Mouse (Mus musculus): ENCODE measurements around the gene 4933405L10Rik.
A peak's percentile ranks its signal among the peaks of the same experiment; 100 is the strongest.

The 4933405L10Rik gene

DNA sequence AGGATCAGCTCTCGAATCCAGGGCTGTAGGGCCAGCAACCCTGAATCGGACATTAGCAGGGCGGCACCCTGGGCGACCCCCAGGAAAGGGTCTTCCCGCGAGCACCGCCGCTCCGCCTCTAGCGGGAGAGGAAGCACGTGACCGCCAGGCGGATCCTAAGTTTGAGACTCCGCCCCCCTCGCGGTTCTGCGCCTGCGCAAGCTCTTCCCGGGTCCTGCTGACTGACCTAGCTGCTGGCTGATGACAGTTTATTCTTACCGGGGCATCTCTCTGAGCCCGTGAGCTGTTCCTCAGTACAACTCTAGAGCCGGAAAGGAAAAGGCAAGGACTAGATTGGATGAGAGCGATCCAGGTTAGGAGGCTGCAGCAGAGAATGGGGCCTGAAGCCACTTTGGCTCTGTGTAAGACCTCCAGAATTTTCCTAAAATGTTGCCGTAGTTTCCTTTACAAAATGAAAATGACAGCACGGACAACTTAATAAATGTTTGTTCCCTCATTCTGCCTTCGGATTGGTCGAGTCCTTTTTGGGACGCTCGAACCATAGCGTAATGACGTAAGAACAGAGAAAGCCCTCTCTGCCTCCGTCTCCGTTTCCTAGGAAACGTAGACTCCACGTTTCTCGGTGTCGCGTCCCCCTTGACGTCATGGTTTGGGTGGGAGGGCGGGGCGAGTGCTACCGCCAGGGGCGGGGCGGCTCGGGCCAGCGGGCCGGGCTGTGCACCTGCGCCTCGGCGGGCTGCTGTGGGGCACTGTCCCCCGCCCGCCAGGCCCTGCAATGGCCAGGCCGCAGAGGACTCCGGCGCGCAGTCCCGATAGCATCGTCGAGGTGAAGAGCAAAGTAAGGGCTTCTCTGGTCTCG is 6.3 kb upstream of the 4933405L10Rik start, which contains the start of the genes Acd and Pard6a:
Acd (minus strand) TSS at position 137 of the 859 bp plus-strand sequence.
Pard6a (plus strand) TSS at position 183 of the 859 bp plus-strand sequence.
- peak; percentile 96 for DNase-seq

DNA sequence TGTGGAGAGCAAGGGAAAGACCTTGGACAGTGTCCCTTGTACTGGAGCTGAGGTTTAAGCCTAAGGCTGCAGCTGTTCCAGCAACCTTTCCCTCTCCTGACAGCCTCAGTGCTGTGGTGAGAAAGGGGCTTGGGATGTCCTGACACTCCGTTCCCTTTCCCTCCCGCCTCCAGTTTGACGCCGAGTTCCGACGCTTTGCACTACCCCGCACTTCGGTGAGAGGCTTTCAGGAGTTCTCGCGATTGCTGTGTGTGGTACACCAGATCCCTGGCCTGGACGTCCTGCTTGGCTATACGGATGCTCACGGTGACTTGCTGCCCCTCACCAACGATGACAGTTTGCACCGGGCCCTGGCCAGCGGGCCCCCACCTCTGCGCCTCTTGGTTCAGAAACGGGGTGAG is 5.5 kb upstream of the 4933405L10Rik start:
- peak; percentile 72 for DNase-seq

- DNase-seq: peak; percentile 72
Measured at GRCm38 (mm10) chr8:105702731-105703415, 4.6 kb upstream of the 4933405L10Rik start.

- peak; percentile 73 for DNase-seq
Measured at GRCm38 (mm10) chr8:105704146-105704812, 3.2 kb upstream of the 4933405L10Rik start.

GRCm38 (mm10) chr8:105704955-105705354 is 2.5 kb upstream of the 4933405L10Rik start:
- peak; percentile 94 for DNase-seq

DNA sequence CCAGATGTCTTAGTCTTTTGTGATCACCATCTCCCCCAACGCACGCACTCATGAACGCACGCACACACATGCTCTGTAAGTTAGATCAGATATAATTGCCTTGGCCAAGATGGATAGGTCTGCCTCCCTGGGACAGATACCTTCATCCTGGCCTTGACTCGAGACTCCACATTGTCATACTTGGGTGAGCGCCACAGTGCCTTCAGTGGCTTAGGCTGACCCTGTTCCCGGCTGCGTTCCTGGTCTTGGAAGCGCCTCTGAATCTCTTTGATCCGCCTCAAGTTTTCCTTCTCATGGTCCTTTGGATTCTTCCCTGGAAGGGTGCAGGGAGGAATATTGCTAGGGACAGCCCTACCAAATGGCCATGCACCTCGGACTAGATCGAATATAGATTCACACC is 1.0 kb upstream of the 4933405L10Rik start:
- peak; percentile 63 for DNase-seq

GRCm38 (mm10) chr8:105708675-105709074 is 1.2 kb downstream of the 4933405L10Rik start:
- peak; percentile 60 for DNase-seq

GRCm38 (mm10) chr8:105709317-105709716 is 1.9 kb downstream of the 4933405L10Rik start:
- DNase-seq: peak; percentile 47

- no peak for DNase-seq
Measured at GRCm38 (mm10) chr8:105712286-105712685, 4.8 kb downstream of the 4933405L10Rik start.

DNA sequence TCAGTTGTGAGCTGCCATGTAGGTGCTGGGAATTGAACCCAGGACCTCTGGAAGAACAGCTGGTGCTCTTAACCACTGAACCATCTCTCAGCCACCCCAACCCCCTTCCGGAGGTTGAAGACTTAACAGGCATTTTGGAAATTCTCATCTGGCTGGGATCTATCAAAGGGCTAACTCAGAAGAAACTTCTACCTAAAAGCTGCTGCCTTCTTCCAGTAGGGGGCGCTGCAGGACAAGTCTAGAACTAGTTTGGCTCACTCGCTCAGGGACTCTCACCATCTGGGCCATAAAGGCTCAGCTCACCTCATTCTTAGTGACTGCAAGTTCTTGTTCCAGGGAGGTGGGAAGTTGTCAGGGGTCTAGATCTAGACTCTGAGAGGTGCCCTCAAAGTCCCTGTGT is 6.7 kb downstream of the 4933405L10Rik start:
- DNase-seq: peak; percentile 91

DNA sequence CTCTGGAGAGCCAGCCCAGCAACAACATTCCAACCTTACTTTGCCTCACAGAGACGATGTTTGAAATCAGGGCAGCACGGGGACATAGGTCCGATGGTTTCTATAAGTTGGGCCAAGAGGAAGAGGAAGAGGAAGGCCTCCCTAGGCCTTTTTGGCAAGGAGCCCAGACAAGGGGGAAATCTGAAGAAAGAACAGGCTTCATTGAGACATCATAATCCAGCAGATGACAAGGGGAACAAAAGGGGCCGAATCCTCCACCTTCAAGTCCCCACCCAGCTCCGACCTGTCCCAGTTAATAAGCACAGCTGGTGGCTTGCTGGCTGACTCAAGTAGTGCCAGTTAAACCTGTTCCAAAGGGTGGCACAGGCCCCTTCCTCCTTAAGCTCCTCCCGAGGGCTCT is 7.6 kb downstream of the 4933405L10Rik start:
- DNase-seq: no peak

DNA sequence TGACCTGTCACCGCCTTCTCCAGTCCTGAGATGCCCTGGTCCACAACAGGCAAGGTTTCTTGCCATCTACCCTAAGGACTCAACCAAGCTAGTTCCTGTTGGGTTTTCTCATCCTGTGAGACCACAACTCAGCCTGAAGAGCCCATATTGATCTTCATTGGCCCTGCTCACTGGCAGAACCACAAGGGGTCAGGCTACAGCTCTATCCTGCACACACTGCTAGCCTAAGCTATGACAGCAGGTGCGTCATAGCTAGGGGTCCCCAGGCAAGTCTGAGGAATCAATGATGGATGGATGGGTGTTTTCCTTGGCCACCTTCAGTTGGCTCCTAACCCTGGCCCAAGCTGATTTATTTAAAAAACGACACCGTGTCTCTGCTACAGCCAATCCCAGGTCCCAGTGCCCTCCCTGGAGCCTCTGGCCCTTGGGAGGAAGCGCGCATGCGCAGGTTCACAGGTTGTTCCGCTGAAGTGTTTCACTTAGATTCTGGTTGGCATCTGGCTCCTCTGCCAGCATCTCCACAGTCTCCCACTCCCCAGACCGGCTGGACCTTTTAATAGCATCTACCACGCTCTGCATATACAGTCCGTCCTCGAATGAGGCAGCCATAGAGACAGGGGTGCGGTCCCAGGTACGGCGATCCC is 9.0 kb downstream of the 4933405L10Rik start:
- no peak for DNase-seq

- DNase-seq: no peak
Measured at GRCm38 (mm10) chr8:105719637-105720036, 12.2 kb downstream of the 4933405L10Rik start.

DNA sequence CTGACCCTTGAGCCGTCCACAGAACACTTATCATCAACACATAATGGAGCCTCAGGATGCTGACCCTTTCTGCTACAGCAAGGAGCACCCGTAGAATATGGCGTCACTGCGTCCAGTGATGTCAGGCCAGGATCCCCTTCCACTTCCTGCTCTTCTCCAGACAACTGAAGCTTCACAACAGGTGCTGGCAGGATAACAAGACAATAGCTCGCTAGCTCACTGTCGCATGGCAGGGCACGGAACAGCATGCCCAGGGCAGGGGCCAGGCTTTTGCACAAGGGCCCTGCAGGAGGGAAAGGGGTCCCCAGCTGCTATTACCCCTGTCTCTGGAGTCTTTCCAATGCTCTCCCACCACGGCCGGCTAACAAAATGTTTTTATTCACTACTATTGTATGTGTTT is 15.4 kb downstream of the 4933405L10Rik start:
- DNase-seq: no peak

- no peak for DNase-seq
Measured at GRCm38 (mm10) chr8:105725726-105726125, 18.3 kb downstream of the 4933405L10Rik start.

DNA sequence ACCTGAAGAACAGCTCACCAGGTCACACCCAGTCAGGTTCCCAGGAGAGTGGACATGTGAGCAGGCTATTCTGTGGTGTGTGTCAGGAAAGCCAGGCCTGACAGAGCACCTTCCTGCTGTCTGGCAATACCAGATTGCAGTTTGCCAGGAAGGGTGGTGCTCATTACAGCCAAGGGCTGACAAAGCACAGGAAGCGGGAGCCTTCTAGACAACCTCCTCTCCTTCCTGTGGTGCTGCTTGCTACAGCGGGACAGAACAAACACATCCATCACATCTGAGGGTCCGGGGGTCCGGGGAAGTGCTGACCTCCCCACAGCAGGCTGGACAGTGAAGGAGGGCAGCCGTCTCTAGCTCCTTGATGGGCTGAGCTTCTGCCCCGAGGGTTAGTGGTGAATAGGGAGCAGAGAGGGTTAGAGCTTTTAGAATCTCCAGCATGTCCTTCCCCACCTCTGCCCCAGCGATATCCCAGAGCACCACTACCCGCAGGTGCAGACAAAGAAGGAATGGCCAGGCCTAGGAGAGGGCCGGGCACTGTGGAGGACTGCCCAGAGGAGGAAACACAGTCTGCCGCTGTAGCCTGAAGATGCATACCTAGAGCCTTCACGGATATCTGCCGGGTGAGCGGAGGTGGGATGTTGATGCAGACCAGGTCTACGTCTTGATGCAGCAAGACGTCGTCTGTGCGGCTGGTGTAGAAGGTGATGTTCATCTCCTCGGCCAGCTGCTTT is 20.1 kb downstream of the 4933405L10Rik start:
- no peak for DNase-seq

- no peak for DNase-seq
Measured at GRCm38 (mm10) chr8:105732186-105732585, 24.7 kb downstream of the 4933405L10Rik start.

DNA sequence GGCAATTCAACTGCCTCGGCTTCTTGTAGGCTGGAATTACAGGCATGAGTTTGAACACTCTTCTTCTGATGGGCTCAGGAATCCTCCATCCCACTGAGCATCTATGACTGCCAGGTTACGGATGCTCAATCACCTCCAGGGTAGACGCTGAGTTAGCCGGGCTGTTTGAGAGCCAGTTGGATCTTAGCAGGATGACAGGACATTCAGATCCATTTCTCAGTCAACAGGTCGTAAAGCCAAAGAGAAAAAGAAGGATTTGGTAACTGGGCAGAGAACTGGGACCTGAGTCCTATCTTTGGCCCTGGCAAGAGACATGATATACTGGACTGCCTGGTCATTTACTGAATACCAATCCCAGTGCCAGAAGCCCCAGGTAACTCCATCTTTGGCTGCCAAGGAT is 31.8 kb downstream of the 4933405L10Rik start:
- no peak for DNase-seq

DNA sequence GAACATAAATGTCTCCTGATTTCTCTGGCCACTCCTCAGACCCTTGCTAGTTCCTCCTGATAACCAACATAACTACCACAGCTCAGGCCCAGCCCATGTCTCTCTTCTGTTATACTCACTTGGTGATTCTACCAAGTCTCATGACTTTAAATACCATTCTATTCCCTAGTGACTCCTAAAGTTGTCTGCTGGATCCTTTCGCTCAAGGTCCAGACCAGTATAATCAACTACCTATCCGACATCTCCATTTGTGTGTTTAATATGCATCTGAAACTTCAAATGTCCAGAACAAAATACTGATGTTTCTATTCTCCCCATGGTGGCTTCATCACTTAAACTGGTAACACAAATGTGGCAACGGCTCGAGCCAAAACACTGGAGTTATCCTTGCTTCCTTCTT is 35.8 kb downstream of the 4933405L10Rik start:
- no peak for DNase-seq

DNA sequence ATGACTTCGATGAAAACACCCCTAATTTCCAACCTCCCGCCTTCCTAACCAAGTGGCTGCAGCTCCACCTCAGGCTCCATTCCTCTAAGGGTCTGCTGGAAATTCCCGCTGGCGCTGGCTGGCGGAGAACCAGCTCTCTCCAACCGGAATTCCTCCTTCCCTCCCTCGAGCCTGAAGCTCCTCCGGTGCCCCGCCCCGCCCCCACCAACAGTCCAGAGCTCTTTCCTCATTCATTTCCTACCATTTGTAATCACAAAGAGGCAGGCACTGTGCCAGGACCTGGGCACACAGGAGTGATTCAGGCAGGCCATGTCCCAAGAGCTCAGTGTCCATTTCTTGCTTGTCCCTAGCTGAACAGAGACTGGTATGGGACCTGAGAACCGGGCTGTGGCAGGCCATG is 43.2 kb downstream of the 4933405L10Rik start:
- peak; percentile 61 for DNase-seq

DNA sequence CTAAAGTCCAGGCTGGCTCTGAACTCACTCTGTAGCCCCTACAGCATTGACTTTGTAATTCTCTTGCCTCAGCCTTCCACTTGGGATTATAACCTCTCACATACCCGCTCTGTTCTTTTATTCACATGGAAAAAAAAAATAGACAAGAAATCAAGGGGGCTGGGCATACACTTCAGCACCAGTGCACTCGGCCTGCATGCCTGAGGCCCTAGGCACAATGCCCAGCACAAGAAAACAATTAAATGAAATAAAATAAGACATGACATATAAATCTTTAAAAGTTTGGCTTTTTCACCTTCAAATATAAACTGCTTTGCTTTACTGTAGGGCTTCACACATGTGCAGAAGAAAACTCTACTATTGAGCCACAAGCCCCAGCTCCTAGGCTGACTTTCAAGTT is 46.5 kb downstream of the 4933405L10Rik start:
- no peak for DNase-seq

DNA sequence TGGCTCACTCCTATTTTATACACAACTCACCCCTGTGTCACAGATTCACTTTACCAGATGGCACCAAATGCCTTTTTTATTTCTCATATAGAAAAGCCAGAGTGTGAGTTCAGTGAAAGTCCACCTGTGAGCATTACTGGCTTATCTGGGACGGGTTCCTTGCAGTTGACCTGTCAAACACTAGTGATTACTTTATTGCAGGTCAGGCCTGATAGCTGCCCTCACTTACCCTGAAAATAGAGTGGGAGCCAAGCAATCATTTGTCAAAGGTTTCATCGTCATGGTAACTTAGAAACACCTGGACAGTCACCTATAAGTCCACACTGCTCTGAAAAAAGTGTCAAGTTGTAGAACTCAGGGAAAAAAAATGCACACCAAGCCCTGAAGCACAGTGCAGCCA is 47.2 kb downstream of the 4933405L10Rik start:
- no peak for DNase-seq

All from cerebellum, adult 9-10 months (tissue).